Mouse (Mus musculus): ENCODE results near the gene Tc2n. TPM values are rescaled to one million over a fixed set of nuclear protein-coding genes. Genes with fewer than 3 reads are reported as not detected.
"Not testable (repeated sequence)": the region's sequence is repeated elsewhere in the genome, so short reads cannot be mapped to it uniquely, and the experiment has no call there.

Gene Tc2n
- under 1 TPM; 0.61 to 0.70 TPM for total RNA-seq (2021)
- long read RNA-seq, experiment 1, partial matches to known transcripts = 0 of 1 reads
- long read RNA-seq, experiment 1, other reads (novel, unspliced or antisense) = 1 of 1 reads
- long read RNA-seq, experiment 2 = 0 reads

DNA sequence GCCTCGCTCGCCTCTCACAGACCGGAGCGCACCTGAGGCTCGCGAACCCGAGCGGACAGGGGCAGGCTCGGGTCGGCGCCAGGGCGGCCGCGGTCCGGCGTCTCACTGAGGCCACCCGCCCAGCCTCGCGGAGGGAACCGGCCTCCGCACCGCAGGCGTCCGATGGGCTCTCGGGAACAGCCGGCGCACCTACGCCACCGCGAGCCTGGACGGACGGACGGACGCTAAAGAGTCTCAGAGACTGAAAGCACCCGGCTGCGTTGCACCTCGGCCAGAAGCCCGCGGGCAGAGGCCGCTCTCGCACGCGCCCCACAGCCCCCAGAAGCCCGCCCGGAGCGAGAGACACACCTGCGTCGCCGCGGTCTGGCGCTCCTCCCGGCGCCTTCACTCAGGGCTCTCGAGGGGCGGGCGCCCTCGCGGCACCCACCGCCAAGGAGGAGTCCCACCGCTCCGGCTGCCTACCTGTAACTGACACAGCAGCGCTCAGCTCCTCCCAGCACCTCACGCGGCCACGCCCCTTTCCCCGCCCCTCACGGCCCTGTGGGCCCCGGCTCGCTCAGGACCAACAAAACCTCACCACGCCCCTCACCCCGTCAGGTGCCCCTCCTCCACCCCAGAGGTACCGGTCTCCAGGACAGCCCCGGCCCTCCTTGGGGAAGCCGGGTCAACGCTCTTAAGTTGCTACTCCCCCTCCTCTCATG, at the start of gene Tc2n:
Gene Tc2n (minus strand): TSS at position 470 of the 701 bp plus-strand sequence.
- peak; percentile 6 to 8 for DNase-seq (ENCODE audit: low spot score in 2 of 2)

- no peak for DNase-seq (ENCODE audit: low spot score in 2 of 2)
These were observed 49.2 kb upstream of the Tc2n start for GRCm38 (mm10) chr12:101767306-101768053.

- DNase-seq (ENCODE audit: low spot score in 2 of 2) = no peak
These were observed 48.0 kb upstream of the Tc2n start for GRCm38 (mm10) chr12:101766228-101766852.

GRCm38 (mm10) chr12:101764870-101765269, 46.5 kb upstream of the Tc2n start:
- DNase-seq (ENCODE audit: low spot score in 2 of 2) = no peak

GRCm38 (mm10) chr12:101763065-101763464, 44.7 kb upstream of the Tc2n start:
- DNase-seq (ENCODE audit: low spot score in 2 of 2) = no peak

GRCm38 (mm10) chr12:101762054-101762453, 43.7 kb upstream of the Tc2n start:
- no peak for DNase-seq (ENCODE audit: low spot score in 2 of 2)

GRCm38 (mm10) chr12:101759440-101760045, 41.2 kb upstream of the Tc2n start:
- DNase-seq (ENCODE audit: low spot score in 2 of 2) = no peak

DNA sequence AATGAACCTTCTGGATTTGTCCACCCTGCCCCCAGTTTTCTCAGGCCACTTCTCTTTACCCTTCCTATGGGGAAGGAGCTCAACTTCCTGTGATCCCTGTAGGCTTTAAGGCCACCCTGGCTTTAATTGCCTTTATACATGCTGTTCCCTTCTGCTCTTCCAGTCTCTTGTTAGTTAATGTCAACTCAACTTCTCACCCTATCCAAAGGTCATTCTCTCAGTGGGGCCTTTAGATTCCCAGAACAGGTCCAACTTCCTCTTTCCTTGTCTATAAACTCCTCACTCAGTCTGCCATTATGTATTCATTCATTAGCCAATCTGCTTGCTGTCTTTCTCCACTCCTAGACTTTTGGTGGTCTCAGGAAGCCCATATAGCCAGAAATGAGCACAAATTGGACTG, 40.4 kb upstream of the Tc2n start:
- no peak for DNase-seq (ENCODE audit: low spot score in 2 of 2)

DNA sequence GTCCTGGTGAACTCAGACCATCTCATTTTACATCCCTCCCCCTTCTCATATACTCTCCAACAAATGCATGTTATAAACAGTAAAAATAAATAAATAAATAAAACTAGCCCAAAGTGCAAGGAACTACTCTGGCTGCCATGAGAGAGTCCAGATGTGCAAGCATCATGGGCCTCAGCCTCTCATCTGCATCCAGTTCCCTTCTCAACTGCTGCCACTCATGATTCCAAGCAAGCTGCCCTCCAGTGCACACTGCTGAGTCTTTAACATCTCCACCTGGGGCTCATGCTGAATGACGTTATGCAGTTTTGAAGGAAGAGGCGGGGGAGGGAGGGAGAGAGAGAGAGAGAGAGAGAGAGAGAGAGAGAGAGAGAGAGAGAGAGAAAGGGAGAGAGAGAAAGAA, 24.1 kb upstream of the Tc2n start:
- no peak for DNase-seq (ENCODE audit: low spot score in 2 of 2)

DNA sequence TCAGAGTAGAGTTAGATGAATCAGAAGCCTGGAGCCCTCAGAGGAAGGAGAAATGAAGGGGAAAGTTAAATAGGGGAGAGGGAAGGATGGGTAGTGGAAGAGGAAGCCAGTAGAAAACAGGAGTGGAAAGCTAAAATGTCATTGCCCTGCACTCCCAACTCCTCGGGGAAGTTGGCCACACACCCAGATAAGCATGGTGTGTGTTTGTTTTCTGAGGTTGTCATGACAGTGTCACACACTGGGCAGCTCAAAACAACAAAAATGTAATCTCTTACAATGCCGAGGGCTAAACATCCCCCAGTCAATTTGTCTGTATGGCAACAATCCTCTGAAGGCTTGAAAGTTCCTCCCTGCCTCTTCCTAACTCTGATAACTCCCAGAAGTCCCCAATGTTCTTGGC, 22.2 kb upstream of the Tc2n start:
- no peak for DNase-seq (ENCODE audit: low spot score in 2 of 2)

DNA sequence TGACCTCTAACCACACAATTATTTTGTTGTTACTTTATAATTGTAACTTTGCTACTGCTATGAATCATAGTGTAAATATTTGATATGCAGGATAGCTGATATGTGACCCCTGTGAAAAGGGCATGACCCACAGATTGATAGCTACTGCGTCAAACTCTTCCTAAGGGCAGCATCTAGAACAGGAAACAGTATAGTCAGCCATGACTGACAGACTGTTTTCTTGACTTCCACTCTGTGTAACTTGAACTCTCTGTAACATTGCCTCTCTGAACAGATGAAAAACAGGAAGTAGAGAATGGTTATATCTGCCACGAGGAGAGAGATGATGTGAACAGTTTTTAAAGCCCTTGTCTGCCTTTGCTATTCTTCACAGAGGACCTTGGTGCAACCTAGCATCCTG, 21.7 kb upstream of the Tc2n start:
- no peak for DNase-seq (ENCODE audit: low spot score in 2 of 2)

DNA sequence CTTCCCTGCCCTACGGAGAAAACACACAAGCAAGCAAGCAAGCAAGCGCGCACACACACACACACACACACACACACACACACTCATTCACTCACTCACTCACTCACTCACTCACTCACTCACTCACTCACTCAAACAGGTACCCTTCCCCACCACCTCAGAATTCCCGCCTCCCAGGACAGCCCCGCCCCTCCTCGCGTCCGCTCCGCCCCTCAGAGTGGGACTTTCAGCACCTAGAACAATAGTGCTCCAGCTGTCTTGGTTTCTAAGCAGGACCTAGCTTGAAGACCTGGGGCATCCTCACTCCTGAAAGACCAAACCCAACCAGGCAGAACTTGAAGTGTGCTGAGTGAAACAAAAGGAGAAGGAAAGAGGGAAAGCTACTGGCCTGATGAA, 430 bp upstream of the Tc2n start:
- no peak for DNase-seq (ENCODE audit: low spot score in 2 of 2)

DNA sequence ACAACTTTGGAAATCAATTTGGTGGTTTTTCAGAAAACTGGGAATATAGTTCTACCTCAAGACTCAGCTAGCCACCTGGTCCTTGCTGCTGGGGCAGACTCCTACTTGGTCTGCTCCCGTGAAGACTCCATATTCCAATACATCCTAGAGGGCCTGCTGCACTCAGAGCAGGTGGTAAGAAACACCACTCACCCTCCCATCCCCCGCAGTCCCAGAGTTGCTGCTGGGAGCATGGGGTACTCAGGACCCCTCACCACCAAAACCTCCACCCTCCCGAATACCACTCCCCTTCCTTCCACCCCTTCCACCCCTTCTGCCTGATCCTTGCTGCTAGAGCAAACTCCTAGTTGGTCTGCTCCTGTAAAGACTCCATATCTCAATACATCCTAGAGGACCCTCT, 19.1 kb downstream of the Tc2n start:
- DNase-seq (ENCODE audit: low spot score in 2 of 2) = no peak

- no peak for DNase-seq (ENCODE audit: low spot score in 2 of 2)
These were observed 21.8 kb downstream of the Tc2n start for GRCm38 (mm10) chr12:101696521-101696920.

- no peak for DNase-seq (ENCODE audit: low spot score in 2 of 2)
These were observed 37.8 kb downstream of the Tc2n start for GRCm38 (mm10) chr12:101680538-101680937.

GRCm38 (mm10) chr12:101667502-101667901, 50.8 kb downstream of the Tc2n start:
- DNase-seq (ENCODE audit: low spot score in 2 of 2) = no peak

GRCm38 (mm10) chr12:101633137-101633536, 85.2 kb downstream of the Tc2n start:
- no peak for DNase-seq (ENCODE audit: low spot score in 2 of 2)

DNA sequence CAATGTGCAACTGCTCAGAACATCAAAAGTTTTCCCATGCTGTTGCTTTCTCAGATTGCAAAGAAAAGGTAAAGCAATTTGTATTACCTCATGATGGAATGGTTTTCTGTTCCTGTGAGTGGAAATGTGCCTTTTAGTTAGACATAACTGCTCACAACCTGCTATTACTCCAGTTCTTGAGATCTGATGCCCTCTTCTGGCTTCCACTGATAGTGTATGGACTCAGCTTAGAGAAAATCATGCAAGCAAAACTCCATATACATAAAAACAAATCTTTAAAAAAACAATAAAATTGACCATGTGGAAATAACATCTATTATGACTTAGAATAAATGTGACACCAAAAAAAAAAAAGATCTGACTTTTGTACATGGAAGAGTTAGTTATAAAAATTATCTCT, 111.7 kb downstream of the Tc2n start:
- not testable (repeated sequence) for DNase-seq (ENCODE audit: low spot score in 2 of 2)

Measured in left cerebral cortex, adult 18-20 months (tissue).